Mouse (Mus musculus): Measurements from ENCODE around the gene Igsf9. TPM values are rescaled to one million over a fixed set of nuclear protein-coding genes. Genes with fewer than 3 reads are reported as not detected.

Gene Igsf9
- 19.2 and 22.5 TPM in 2 replicates for polyA plus RNA-seq (2012; rRNA removed)

DNA sequence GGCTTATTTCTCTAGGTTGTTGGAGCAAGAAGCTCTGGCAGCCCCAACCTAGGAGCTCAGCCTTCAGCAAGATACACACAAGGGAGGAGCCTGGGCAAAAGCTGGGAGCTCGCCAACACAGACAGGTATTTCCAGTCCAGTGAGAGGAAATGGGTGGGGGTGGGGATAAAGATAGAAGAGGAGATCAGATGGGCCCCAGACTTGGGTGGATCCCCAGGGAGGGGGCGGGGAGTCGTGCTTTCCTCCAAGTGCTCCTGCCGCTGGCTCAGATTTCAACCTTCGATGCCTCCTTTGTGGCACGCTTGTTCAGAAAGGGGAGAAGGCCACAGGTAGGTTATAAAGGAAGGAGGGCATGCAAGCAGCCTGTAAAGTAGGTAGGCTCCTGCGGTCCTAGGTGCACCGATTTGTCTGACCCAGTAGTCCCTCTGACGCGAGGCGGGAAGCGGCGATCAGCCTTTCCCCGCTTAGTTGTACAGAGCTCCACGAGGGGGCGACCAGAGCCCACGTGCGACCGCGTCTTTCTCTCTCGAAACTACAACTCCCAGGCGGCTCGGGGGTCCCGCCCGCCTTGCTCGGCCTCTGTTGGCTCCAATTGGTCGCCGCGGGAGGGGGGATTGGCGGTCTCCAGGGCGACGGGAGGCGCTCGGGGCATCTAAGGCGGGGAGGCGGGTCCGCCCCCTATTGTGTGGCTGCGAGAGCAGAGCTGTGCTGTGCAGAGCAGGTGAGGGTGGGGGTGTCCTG lies at the start of gene Igsf9:
TSS of gene Igsf9 (plus strand) at position 249 of the 741 bp plus-strand sequence.

DNA sequence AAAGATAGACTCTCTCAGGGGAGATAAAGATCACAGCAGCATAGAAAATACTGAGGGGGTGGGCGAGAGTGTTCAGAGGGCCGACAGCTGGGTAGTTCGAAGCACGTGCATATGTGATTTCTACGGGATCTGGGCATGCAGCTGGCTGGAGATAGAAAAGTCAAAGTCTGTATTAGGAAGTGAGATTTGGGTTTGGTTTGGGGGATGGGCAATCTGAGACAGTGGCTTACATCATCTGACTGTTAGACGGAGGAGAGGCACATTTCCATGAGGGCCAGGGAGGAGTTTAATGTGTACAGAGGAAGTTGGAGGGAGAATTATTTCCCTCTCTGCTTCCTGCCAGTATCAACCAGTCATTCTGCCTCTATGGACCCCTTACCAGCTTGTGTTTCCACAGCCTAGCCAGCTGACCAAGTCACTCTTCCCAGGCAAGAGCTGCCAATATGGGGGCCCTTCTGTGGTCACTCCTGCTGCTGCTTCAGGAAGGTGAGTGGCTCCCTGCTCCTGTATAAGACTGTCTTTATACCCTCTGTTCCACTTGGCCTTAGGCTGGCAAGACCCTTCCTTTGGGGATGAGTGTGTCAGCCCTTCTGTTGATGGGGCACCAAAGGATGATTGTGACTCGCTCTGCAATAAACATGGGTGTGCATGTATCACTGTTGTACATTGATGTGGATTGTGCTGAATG lies 6.4 kb upstream of the Igsf9 start, which contains the start of gene Slamf9:
TSS of gene Slamf9 (plus strand) at position 305 of the 688 bp plus-strand sequence.

DNA sequence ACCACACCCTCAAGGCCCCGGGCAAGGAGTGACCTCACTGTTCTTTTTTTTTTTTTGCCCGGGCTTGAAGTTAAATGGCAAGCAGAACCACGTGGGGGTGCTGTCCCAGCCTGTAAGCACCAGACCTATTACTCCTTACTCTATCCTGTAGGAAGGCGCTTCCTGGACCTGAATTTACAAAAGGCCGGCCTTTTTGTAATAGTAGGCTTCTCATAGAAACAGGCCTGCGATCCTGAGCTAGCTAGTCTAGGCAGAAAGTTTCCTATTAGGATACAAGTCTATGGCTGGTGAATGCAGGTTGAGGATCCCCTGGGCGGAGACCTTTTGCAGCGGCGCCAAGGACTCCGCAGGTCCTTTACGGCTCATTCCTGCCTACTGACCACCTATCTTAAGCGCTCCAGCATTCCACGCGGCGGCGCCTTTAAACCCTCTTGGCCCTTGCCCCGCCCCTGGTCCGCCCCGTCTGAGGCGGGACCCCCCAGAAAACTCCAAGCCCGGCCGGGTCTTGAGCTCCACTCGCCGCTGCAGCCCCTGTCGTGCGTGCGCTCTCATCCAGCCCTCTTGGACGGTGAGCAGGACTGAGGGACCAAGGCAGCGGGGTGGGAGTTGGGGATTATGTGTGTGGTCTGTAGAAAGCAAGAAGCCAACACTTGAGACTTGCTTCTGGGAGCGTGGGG lies 18.3 kb downstream of the Igsf9 start, which contains the start of gene Tagln2:
TSS of gene Tagln2 (plus strand) at position 283 of the 677 bp plus-strand sequence.

DNA sequence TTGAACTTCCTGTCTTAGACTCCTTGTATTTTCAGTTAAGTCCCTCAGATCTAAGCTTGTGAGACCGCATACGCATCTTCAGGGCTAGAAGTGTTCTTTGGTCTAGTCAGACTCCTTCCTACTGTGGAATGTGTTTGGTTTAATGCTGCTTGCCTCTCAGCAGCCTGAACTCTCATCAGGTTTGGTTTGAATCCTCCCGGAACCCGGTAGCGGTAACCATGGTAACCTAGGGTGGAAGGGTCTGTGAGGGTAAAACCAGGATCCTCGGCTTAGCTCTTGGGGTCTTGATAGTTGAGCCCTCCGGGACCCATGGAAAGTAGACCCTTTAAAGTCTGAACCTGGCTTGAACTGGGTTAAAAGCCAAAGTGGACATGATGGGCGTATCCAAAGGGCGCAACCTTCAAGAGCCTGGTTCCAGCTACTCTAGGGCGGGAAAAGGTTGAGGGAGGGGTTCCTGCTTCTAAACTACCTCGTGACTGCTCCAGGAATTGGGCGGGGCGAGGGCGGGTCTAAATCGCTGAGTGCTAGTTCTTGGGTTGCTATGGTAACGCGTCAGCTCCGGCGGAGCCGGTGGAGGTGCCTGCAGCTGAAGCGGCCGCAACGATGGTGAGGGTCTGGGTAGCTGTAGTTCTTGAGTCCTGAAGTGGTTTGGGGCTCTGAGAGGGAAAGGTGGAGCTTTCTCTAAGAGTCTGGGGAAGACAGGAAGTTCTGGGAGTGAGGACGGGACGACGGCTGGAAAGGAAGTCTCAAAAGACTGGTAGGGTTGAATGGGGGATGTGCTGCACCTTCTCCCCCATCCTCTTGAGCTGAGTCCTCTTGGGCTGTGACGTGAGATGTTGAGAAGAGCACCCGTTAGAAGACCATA lies 39.2 kb downstream of the Igsf9 start, which contains the start of gene Cfap45:
TSS of gene Cfap45 (plus strand) at position 226 of the 865 bp plus-strand sequence.

Other genes with a start within 250 kb of the Igsf9 start
- 0.09 and 0.45 TPM in 2 replicates for gene Atp1a4, start 223.4 kb upstream of the Igsf9 start, polyA plus RNA-seq (2012; rRNA removed)
- gene Igsf8, start 220.1 kb upstream of the Igsf9 start, polyA plus RNA-seq (2012; rRNA removed), result 327 and 349 TPM in 2 replicates
- gene Atp1a2, start 183.7 kb upstream of the Igsf9 start, polyA plus RNA-seq (2012; rRNA removed), result 36.8 and 41.8 TPM in 2 replicates
- gene Kcnj9, start 152.5 kb upstream of the Igsf9 start, polyA plus RNA-seq (2012; rRNA removed), result 0.23 and 0.35 TPM in 2 replicates
- 0.27 and 0.58 TPM in 2 replicates for gene Kcnj10, start 140.6 kb upstream of the Igsf9 start, polyA plus RNA-seq (2012; rRNA removed)
- gene Pigm, start 105.2 kb upstream of the Igsf9 start, polyA plus RNA-seq (2012; rRNA removed), result 12.9 and 13.4 TPM in 2 replicates
- 5.0 and 5.8 TPM in 2 replicates for gene Slamf9, start 6.4 kb upstream of the Igsf9 start, polyA plus RNA-seq (2012; rRNA removed)
- 181 and 242 TPM in 2 replicates for gene Tagln2, start 18.3 kb downstream of the Igsf9 start, polyA plus RNA-seq (2012; rRNA removed)
- 7.5 and 7.7 TPM in 2 replicates for gene Cfap45, start 39.0 kb downstream of the Igsf9 start, polyA plus RNA-seq (2012; rRNA removed)
- 0.76 and 1.2 TPM in 2 replicates for gene Vsig8, start 74.2 kb downstream of the Igsf9 start, polyA plus RNA-seq (2012; rRNA removed)
- gene Slamf8, start 108.8 kb downstream of the Igsf9 start, polyA plus RNA-seq (2012; rRNA removed), result 2.8 TPM in 2 replicates
- gene Fcrl6, start 120.8 kb downstream of the Igsf9 start, polyA plus RNA-seq (2012; rRNA removed), result not detected in 2 replicates
- gene Dusp23, start 151.2 kb downstream of the Igsf9 start, polyA plus RNA-seq (2012; rRNA removed), result 32.4 and 45.0 TPM in 2 replicates
- 0.09 and 0.20 TPM in 2 replicates for gene Crp, start 216.3 kb downstream of the Igsf9 start, polyA plus RNA-seq (2012; rRNA removed)

Data from ovary, adult 2 months (tissue).